Mouse (Mus musculus) spleen, adult 2 months (tissue): ENCODE measurements around the gene Cep95.

Experiments
- CTCF ChIP-seq: fragments of 200-500 bp; IDR thresholded peaks from 2 replicates; pipeline ENCODE4 v1.5.1; 2011; ENCODE audit warnings: mild to moderate bottlenecking, inconsistent platforms; ENCODE audit not compliant: insufficient read depth, insufficient read length, insufficient replicate concordance; ENCODE audit errors: extremely low read depth
- POLR2A ChIP-seq: fragments of 200-500 bp; IDR thresholded peaks from 2 replicates; pipeline ENCODE4 v1.6.1; 2011; ENCODE audit warnings: low read depth, low read length, inconsistent platforms

- TF ChIP-seq CTCF (no peak), POLR2A (peak; percentile 86)
Measured at GRCm38 (mm10) chr11:106752103-106752502, 36.9 kb upstream of the Cep95 start.
